20 mouse cellular contexts compared by ENCODE assay signal in genomic region chr17:26005731-26006450, GRCm38 (mm10). TPM values are rescaled to one million over a fixed set of nuclear protein-coding genes. Genes with fewer than 3 reads are reported as not detected.
DNase-seq lines count a peak whose midpoint lies in the region; ATAC-seq and TF ChIP-seq lines count a peak whose summit lies in the region.
"Had no signal": no experiment of that assay in that cellular context is flagged by ENCODE, and none has a peak within 500 bp of the region (broad histone marks: within the 10 kb centered on the region; RNA-seq: fewer than 3 reads in every experiment).

No protein-coding gene starts in this region.

- ATAC-seq in heart, embryonic 13.5 days (ENCODE audit: extremely low read depth, insufficient number of reproducible peaks, low FRiP score, low TSS enrichment), result no peak
- ATAC-seq in G1E (ENCODE audit: extremely low read depth, insufficient number of reproducible peaks, low FRiP score, poor library complexity, severe bottlenecking), result peak; percentile 77
- ATAC-seq in intestine, embryonic 16.5 days, result no peak
- no peak for ATAC-seq in forebrain, embryonic 13.5 days
- ATAC-seq: forebrain, postnatal 0 days; hindbrain, embryonic 16.5 days had no signal

- no peak overlapping the region for H3K4me2 ChIP-seq in heart, embryonic 13.5 days
- H3K4me2 ChIP-seq in intestine, embryonic 16.5 days (ENCODE audit: low read depth, low read length), result 0 out of 2 replicates have a peak overlapping the region, but pooled peaks have one; percentile 10
- no peak overlapping the region for H3K4me2 ChIP-seq in forebrain, embryonic 13.5 days

- no peak for TF ChIP-seq CTCF in G1E (IDR thresholded peaks at IDR 0.05; ENCODE audit: low read depth, low read length)

- no peaks in the 10 kb centered on the region for H3K27me3 ChIP-seq in heart, embryonic 13.5 days (replicated peaks)
- no peaks in the 10 kb centered on the region for H3K27me3 ChIP-seq in G1E (ENCODE audit: insufficient read depth, low read length)
- H3K27me3 ChIP-seq in intestine, embryonic 16.5 days (replicated peaks; ENCODE audit: control insufficient read depth, insufficient read depth, low read length), result no peaks in the 10 kb centered on the region
- H3K27me3 ChIP-seq in forebrain, embryonic 13.5 days, result no peaks in the 10 kb centered on the region

- no peaks in the 10 kb centered on the region for H3K9me3 ChIP-seq in heart, embryonic 13.5 days
- no peaks in the 10 kb centered on the region for H3K9me3 ChIP-seq in G1E (replicated peaks)
- no peaks in the 10 kb centered on the region for H3K9me3 ChIP-seq in intestine, embryonic 16.5 days (ENCODE audit: control insufficient read depth, low read length)
- no peaks in the 10 kb centered on the region for H3K9me3 ChIP-seq in forebrain, embryonic 13.5 days (replicated peaks)

- DNase-seq in heart, adult 8-10 months (ENCODE audit: low spot score), result no peak
- DNase-seq in kidney, postnatal 10 days, result peak; percentile 43
- DNase-seq in kidney, adult 18-20 months, result no peak
- DNase-seq in G1E (ENCODE audit: low spot score), result peak; percentile 81
- no peak for DNase-seq in left cerebral cortex, postnatal 14 days (ENCODE audit: low spot score in 2 of 2)
- DNase-seq: adrenal gland, adult 8-10 months; cerebellum, adult 9-10 months; forebrain, postnatal 0 days; heart, adult 18-20 months; layer of hippocampus, postnatal 36 days; left cerebral cortex, postnatal 4 days; right cerebral cortex, postnatal 14 days had no signal

- H3K4me1 ChIP-seq in heart, embryonic 13.5 days, result peaks cover 19% of the 10 kb centered on the region
- H3K4me1 ChIP-seq in G1E (ENCODE audit: insufficient read depth, low read depth, low read length), result peaks cover 51% of the 10 kb centered on the region
- peaks cover 17% of the 10 kb centered on the region for H3K4me1 ChIP-seq in intestine, embryonic 16.5 days (ENCODE audit: control insufficient read depth, insufficient read depth, low read length)
- H3K4me1 ChIP-seq in forebrain, embryonic 13.5 days, result no peaks in the 10 kb centered on the region

- 63% methylated on average over 10 of the region's 10 CpGs for WGBS in heart, embryonic 13.5 days
- 66% methylated on average over 10 of the region's 10 CpGs for WGBS in intestine, embryonic 16.5 days
- WGBS in forebrain, embryonic 13.5 days, result 90% methylated on average over 10 of the region's 10 CpGs

- 0 out of 2 replicates have a peak overlapping the region, but pooled peaks have one; percentile 28 for H3K27ac ChIP-seq in heart, embryonic 13.5 days (replicated peaks)
- peak overlapping the region; percentile 61 for H3K27ac ChIP-seq in intestine, embryonic 16.5 days (ENCODE audit: low read length)
- no peak overlapping the region for H3K27ac ChIP-seq in forebrain, embryonic 13.5 days

- peaks cover 61% of the 10 kb centered on the region for H3K36me3 ChIP-seq in heart, embryonic 13.5 days
- H3K36me3 ChIP-seq in G1E (replicated peaks), result peaks cover 27% of the 10 kb centered on the region
- H3K36me3 ChIP-seq in intestine, embryonic 16.5 days (ENCODE audit: control insufficient read depth, insufficient read depth, low read length), result no peaks in the 10 kb centered on the region
- H3K36me3 ChIP-seq in forebrain, embryonic 13.5 days (ENCODE audit: poor library complexity, severe bottlenecking), result peaks cover 88% of the 10 kb centered on the region

- H3K4me3 ChIP-seq in heart, embryonic 13.5 days, result no peak overlapping the region
- peak overlapping the region; percentile 56; the same call in 1 of the 2 replicates for H3K4me3 ChIP-seq in G1E (ENCODE audit: low read depth, low read length)
- H3K4me3 ChIP-seq in intestine, embryonic 16.5 days (ENCODE audit: low read length), result no peak overlapping the region
- H3K4me3 ChIP-seq in forebrain, embryonic 13.5 days, result no peak overlapping the region
- H3K4me3 ChIP-seq: erythroblast, embryonic 14.5 days had no signal

- H3K9ac ChIP-seq in heart, embryonic 13.5 days, result 0 out of 2 replicates have a peak overlapping the region, but pooled peaks have one; percentile 19
- H3K9ac ChIP-seq in intestine, embryonic 16.5 days (ENCODE audit: low read depth, low read length), result peak overlapping the region; percentile 17; the same call in 1 of the 2 replicates
- H3K9ac ChIP-seq in forebrain, embryonic 13.5 days, result no peak overlapping the region
- H3K9ac ChIP-seq: forebrain, postnatal 0 days had no signal

- intact Hi-C loops in left cerebral cortex, postnatal 14 days (cut with DNase I), result no loop called here

RNA-seq across cellular contexts. Expression of gene Capn15, which starts 20.3 kb away (rescaled TPM):
- 9.3 and 10.6 TPM in 2 replicates for polyA plus RNA-seq in heart, embryonic 13.5 days (2015; fragmentation: Nextera tagmentation; extraction: Ambion mirVana)
- 1 to 10 TPM; 5.4 to 8.1 (median 6.8) TPM for total RNA-seq in heart, adult 8-10 months (2022)
- total RNA-seq in G1E (2014; fragmentation: Nextera tagmentation) (14.6 and 17.3 TPM in 2 replicates), G1E (2017) (2.8 and 3.2 TPM in 2 replicates)
- 41.6 and 47.8 TPM in 2 replicates for polyA plus RNA-seq in G1E (2012)
- 22.3 and 24.5 TPM in 2 replicates for polyA plus RNA-seq in intestine, embryonic 16.5 days (2015; fragmentation: Nextera tagmentation; extraction: Ambion mirVana)
- polyA plus RNA-seq in forebrain, embryonic 13.5 days (2015; fragmentation: Nextera tagmentation; extraction: Ambion mirVana), result 16.6 and 17.1 TPM in 2 replicates
- total RNA-seq in left cerebral cortex, postnatal 14 days (2021), result 10 to 100 TPM; 46.5 to 50.0 TPM

RNA-seq across cellular contexts. Expression of gene A930017K11Rik, which starts 53.5 kb away (rescaled TPM):
- polyA plus RNA-seq in heart, embryonic 13.5 days (2015; fragmentation: Nextera tagmentation; extraction: Ambion mirVana), result 0.13 and 0.15 TPM in 2 replicates
- under 1 TPM; 0.24 to 0.85 (median 0.36) TPM for total RNA-seq in heart, adult 8-10 months (2022)
- total RNA-seq in G1E (2014; fragmentation: Nextera tagmentation) (not detected in 2 replicates), G1E (2017) (0.06 TPM in 1 of 2 replicates, not detected in the other)
- polyA plus RNA-seq in G1E (2012), result 0.03 and 0.07 TPM in 2 replicates
- 0.21 and 0.22 TPM in 2 replicates for polyA plus RNA-seq in intestine, embryonic 16.5 days (2015; fragmentation: Nextera tagmentation; extraction: Ambion mirVana)
- not detected in 2 replicates for polyA plus RNA-seq in forebrain, embryonic 13.5 days (2015; fragmentation: Nextera tagmentation; extraction: Ambion mirVana)
- under 1 TPM in 1 of 2 experiments, not detected in 1; 0.13 TPM for total RNA-seq in left cerebral cortex, postnatal 14 days (2021)
- total RNA-seq: adrenal gland, adult 8-10 months; ES-E14; gastrocnemius, adult 8-10 months; left cerebral cortex, postnatal 4 days had no signal
- polyA plus RNA-seq: neural tube, embryonic 11.5 days had no signal

Comparison
In these comparisons a context has a peak if more than half of its experiments do, and no peak if none do; other contexts are left out.
1. DNase-seq: peak in kidney, postnatal 10 days (single experiment) and G1E (single experiment); none in heart, adult 8-10 months (single experiment), kidney, adult 18-20 months (single experiment) and left cerebral cortex, postnatal 14 days (0 of 2).